Mouse (Mus musculus) forebrain, embryonic 16.5 days (tissue): ENCODE data around the gene Cep85l. TPM values are rescaled to one million over a fixed set of nuclear protein-coding genes. Genes with fewer than 3 reads are reported as not detected.

ENCODE experiments used
- ATAC-seq: fragments of 200-750 bp; cut with Nextera tagmentation; 2 replicates; pipeline ENCODE4 v1.8.0; 2017; ENCODE audit warnings: mild to moderate bottlenecking, moderate library complexity
- H3K27ac ChIP-seq: fragments of 300-500 bp; sonication (generic); 2 replicates; pipeline ENCODE4 v1.5.1; 2014; ENCODE audit warnings: low read length, control low read depth
- H3K27me3 ChIP-seq: fragments of 300-500 bp; sonication (generic); replicated peaks from 2 replicates; pipeline ENCODE4 v1.6.1; 2014; ENCODE audit warnings: low read length; ENCODE audit not compliant: control insufficient read depth, insufficient read depth
- H3K36me3 ChIP-seq: fragments of 300-500 bp; sonication (generic); 2 replicates; pipeline ENCODE4 v1.6.1; 2014; ENCODE audit not compliant: control insufficient read depth, insufficient read depth
- H3K4me1 ChIP-seq: fragments of 300-500 bp; sonication (generic); replicated peaks from 2 replicates; pipeline ENCODE4 v1.6.1; 2014; ENCODE audit warnings: low read length; ENCODE audit not compliant: control insufficient read depth, insufficient read depth
- H3K4me2 ChIP-seq: fragments of 300-500 bp; sonication (generic); 2 replicates; pipeline ENCODE4 v1.6.1; 2014; ENCODE audit warnings: mild to moderate bottlenecking, low read length, control low read depth
- H3K4me3 ChIP-seq: fragments of 300-500 bp; sonication (generic); replicated peaks from 2 replicates; pipeline ENCODE4 v1.5.1; 2014; ENCODE audit warnings: mild to moderate bottlenecking, low read length, control low read depth
- H3K9ac ChIP-seq: fragments of 300-500 bp; sonication (generic); replicated peaks from 2 replicates; pipeline ENCODE4 v1.6.1; 2014; ENCODE audit warnings: low read depth, low read length, control low read depth
- H3K9me3 ChIP-seq: fragments of 300-500 bp; sonication (generic); 2 replicates; pipeline ENCODE4 v1.6.1; 2016; ENCODE audit warnings: low read length; ENCODE audit not compliant: control insufficient read depth
- WGBS: fragments of 180-500 bp; shearing (Covaris S2); extraction: QIAGEN DNeasy Blood & Tissue Kit; methylation state at CpG from one replicate; pipeline ENCODE4 v1.1.7; 2014; 5-methylcytosine and 5-hydroxymethylcytosine counted together
- polyA plus RNA-seq: library from polyadenylated mRNA; unstranded; fragments of >200 nt; fragmentation: Nextera tagmentation; extraction: Ambion mirVana; gene quantifications from 2 replicates; pipeline ENCODE4 v1.2.1, GENCODE M21; 2015

Cep85l gene
- polyA plus RNA-seq, 1 experiment from 2014 or later, result 8.3 TPM

DNA sequence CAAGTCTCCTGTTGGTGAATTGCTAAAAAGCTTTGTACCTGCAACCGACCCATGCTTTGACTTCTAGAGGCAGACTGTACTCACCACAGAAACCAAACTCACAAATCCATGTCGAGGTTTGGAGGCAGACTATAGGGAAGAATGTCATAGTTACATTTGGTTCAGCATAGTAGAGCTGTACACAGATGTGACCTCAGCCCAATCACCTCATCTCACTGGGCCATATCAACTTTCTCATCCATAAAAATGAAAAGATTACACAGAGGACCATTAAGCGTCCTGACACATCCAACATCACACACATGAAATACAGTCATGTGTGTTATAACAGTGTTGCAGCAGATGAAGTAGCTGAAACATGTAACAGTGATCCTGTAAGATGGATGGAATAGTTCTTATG is 19.3 kb upstream of the Cep85l start:
- 57% methylated on average over 3 of the region's 3 CpGs for WGBS
- Histone ChIP-seq H3K27ac (peak overlapping the region; percentile 12; the same call in 1 of the 2 replicates), H3K9me3 (no peaks in the 10 kb centered on the region), H3K4me2 (no peak overlapping the region), H3K27me3 (no peaks in the 10 kb centered on the region), H3K4me1 (peaks cover 10% of the 10 kb centered on the region), H3K36me3 (no peaks in the 10 kb centered on the region), H3K9ac (no peak overlapping the region), H3K4me3 (no peak overlapping the region)
- no peak for ATAC-seq

DNA sequence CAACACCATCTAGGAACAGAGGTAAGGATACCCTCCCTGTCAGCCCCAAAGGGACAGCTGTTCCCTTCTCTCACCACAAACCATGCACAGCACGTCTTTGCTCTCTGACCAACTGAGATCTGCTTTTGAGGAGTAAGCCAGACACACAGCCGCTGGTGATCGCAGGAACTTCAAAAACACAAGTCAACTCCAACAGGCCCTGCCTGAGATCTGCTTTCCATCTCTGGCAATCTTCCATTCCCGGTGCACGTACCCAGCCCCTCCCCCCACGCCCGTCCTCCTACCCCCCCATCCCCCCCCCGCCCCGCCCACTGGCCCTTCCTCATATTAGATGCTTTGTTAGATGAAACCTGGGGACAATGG is 18.8 kb upstream of the Cep85l start:
- under 1% methylated on average over 7 of the region's 9 CpGs for WGBS
- Histone ChIP-seq H3K27ac (peak overlapping the region; percentile 52), H3K27me3 (no peaks in the 10 kb centered on the region), H3K4me1 (peaks cover 10% of the 10 kb centered on the region), H3K9ac (0 out of 2 replicates have a peak overlapping the region, but pooled peaks have one; percentile 3), H3K9me3 (no peaks in the 10 kb centered on the region), H3K36me3 (no peaks in the 10 kb centered on the region), H3K4me3 (no peak overlapping the region), H3K4me2 (peak overlapping the region; percentile 30)
- peak; percentile 75 for ATAC-seq

DNA sequence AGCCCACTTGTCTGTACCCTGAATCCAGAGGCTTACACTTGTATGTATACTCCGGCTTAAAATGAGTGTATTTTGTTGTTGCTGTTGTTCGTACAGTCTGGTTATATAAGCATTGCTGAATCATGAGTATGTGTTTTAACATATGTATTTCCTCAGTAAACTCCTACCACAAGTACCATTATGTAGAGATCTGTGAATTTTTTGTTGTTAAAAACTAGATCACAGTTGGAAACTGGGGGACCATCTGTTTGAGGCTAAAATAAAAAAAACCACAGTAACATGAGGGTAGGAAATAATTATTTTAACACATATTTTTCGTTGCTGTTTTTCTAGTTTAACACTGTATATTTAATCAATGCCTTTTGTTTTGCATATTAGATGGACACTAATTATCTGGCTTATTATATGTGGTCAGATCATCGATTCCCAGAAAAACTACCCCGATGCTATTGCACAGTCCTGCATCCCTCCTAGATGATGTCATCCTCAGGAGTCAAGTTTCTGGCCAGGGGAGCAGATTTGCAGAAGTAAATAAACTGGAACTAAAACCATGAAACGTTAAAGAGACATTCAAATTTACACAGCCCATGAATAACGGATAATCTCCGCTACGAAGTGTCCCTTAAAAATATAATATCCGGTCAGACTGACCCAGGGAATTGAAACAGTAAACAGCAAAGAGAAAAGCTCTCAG is 18.2 kb upstream of the Cep85l start:
- H3K27ac ChIP-seq, result peak overlapping the region; percentile 57
- 0 out of 2 replicates have a peak overlapping the region, but pooled peaks have one; percentile 3 for H3K9ac ChIP-seq

DNA sequence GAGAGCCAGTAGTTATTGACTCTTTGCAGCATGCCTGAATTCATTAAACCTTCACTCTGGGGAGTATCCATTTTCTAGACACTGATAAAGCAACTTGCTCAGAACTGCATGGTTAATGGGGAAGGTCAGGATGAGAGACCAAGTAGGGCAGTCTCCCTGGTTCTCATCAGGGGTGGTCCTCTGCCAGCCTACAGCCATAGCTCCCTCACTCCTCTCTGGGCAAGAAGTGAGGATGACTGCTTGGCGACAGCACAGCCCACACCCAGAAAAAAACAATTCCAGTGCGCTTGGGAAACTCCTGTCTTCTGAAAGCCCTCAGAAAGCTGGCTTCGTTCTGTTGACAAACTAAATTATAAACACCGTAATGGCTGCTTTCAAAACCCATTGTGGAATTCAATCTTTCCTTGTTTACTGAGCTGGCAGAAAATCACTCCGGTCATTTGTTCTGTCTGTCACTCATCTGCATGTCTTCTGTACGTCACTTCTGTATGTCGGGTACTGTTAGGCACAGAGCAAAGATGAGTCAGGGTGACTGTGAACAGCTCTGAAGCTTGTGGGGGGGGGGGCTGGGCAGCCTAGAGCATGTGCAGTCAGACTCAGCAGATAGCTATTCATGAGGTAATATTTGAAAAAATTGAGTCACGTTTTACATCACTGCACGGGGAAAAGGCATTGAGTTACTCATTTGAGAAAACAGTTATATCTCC is 15.3 kb upstream of the Cep85l start:
- 71% methylated on average over 9 of the region's 9 CpGs for WGBS
- H3K4me3 ChIP-seq, result no peak overlapping the region

More for the DNA sequence above, 18.2 kb upstream of the Cep85l start:
- Histone ChIP-seq H3K4me1 (peaks cover 10% of the 10 kb centered on the region), H3K4me3 (no peak overlapping the region), H3K9me3 (no peaks in the 10 kb centered on the region), H3K27me3 (no peaks in the 10 kb centered on the region), H3K36me3 (no peaks in the 10 kb centered on the region), H3K4me2 (peak overlapping the region; percentile 30)
- ATAC-seq, result peak; percentile 68
- WGBS, result 40% methylated on average over 10 of the region's 10 CpGs

DNA sequence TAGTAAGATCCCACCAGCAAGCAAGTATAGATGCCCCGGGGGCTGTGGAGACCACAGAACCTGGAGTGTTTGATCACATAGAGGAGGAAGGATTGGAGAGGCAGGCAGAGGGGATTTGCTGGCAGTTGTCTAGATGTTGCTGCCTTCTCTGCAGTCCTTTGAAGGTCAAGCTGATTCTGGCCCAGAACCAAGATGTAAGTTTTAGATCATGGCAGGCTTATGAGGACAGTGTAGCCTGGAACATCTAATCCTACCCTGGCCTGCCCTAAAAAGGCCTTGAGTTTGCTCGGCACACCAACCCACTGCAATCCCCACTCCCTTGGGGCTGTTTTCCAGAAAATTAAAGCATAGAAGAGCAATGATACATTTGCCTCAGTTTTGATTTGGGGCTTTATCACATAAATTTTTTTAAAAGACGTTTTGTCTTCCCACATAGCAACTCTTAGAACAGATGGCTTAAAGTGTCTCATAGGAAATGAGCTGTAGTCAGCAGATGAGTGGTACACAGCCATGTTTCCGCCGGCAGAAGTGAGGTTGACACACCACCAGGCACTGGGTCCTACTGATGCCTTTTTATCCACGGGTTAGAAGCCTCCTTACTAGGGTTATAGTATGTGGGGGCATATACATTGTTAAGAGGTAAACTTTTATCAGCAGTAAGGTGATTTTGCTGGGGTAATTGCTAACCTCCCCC is 8.6 kb upstream of the Cep85l start:
- peak; percentile 64 for ATAC-seq
- Histone ChIP-seq H3K36me3 (no peaks in the 10 kb centered on the region), H3K4me3 (no peak overlapping the region), H3K4me2 (no peak overlapping the region), H3K9me3 (no peaks in the 10 kb centered on the region), H3K27ac (no peak overlapping the region), H3K9ac (no peak overlapping the region), H3K27me3 (no peaks in the 10 kb centered on the region), H3K4me1 (no peaks in the 10 kb centered on the region)
- WGBS, result 63% methylated on average over 6 of the region's 6 CpGs

More for the DNA sequence above, 15.3 kb upstream of the Cep85l start:
- no peak overlapping the region for H3K4me2 ChIP-seq
- no peaks in the 10 kb centered on the region for H3K27me3 ChIP-seq
- no peak overlapping the region for H3K9ac ChIP-seq
- no peak overlapping the region for H3K27ac ChIP-seq
- no peaks in the 10 kb centered on the region for H3K9me3 ChIP-seq
- ATAC-seq, result no peak
- H3K36me3 ChIP-seq, result no peaks in the 10 kb centered on the region
- H3K4me1 ChIP-seq, result peaks cover 10% of the 10 kb centered on the region

DNA sequence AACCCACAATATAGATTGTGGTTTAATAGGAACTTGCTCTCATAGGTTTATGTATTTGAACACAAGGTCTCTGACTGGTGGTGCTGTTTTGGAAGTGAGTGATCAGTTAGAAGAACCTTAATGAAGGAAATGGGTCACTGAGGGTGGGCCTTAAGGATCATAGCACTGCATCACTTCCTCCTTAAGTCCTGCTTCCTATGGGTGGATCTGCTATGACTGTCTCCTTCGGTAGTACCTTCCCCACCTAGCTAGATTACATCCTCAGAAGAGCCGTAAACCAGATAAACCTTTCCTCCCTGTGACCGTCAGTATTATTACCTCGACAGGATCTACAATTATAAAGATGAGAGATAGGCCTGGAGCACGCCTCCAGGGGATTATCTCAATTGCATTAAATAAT is 5.7 kb upstream of the Cep85l start:
- Histone ChIP-seq H3K36me3 (no peaks in the 10 kb centered on the region), H3K4me3 (no peak overlapping the region), H3K4me1 (no peaks in the 10 kb centered on the region), H3K27ac (no peak overlapping the region), H3K27me3 (no peaks in the 10 kb centered on the region), H3K9ac (no peak overlapping the region), H3K4me2 (no peak overlapping the region), H3K9me3 (no peaks in the 10 kb centered on the region)
- 86% methylated on average over 5 of the region's 5 CpGs for WGBS
- no peak for ATAC-seq

DNA sequence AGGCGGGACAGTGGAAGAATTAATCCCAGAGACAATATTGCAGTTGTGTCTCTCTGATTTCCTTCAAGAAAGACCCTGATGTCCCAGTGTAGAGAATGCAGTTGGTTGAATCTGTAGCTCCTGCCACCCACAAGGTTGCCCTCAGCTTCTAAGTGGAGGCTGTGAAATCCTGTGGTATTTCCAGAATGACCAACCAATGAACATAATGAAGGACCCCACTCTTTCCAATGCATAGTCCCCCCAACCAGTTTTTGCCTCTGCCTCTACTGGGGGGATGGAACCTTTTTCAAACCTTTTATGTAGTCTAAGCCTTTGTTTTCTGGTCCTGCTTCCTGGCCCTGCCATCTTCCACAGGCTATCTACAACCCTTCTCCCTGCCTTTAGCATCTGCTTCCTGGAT is 5.1 kb upstream of the Cep85l start:
- Histone ChIP-seq H3K4me1 (peaks cover 4% of the 10 kb centered on the region), H3K9me3 (no peaks in the 10 kb centered on the region), H3K27me3 (no peaks in the 10 kb centered on the region), H3K4me3 (no peak overlapping the region), H3K27ac (no peak overlapping the region), H3K36me3 (no peaks in the 10 kb centered on the region), H3K9ac (no peak overlapping the region), H3K4me2 (no peak overlapping the region)
- WGBS, result 96% methylated on average over 1 of the region's 1 CpGs
- ATAC-seq, result no peak

DNA sequence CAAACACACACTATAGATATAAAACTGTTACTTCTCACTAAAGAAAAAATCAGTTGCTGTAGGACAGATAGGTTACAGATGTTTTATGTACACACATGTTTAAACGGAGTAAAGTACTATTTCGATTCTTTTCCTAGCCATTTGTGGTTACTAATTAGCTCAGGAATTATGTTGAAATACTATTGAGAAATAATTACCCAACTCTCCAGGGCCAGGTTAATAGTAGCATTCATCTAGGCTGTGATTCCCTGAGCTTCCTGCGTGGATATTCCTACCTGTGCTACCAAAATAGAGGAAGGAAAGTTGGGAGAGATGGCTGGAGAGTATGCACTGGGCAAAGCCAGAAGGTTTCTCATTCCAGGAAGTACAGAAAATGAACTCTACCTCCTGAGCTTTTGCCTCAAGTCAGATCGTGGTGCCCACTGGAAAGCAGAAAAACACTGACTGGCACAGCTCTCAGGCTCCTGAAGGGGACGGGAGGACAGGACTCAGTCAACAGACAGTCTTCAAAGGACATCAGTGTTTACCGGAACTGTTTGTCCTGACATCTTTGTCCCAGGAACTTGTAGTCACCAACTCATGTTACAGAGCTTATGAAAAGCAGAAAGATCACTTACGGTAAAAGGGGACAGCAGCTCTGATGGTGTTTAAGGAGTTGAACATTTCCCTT is 3.1 kb upstream of the Cep85l start:
- H3K4me2 ChIP-seq, result no peak overlapping the region
- no peaks in the 10 kb centered on the region for H3K36me3 ChIP-seq
- no peak overlapping the region for H3K27ac ChIP-seq
- 75% methylated on average over 7 of the region's 7 CpGs for WGBS
- no peak overlapping the region for H3K4me3 ChIP-seq
- no peak overlapping the region for H3K9ac ChIP-seq
- no peak for ATAC-seq
- peaks cover 12% of the 10 kb centered on the region for H3K4me1 ChIP-seq
- H3K9me3 ChIP-seq, result no peaks in the 10 kb centered on the region
- no peaks in the 10 kb centered on the region for H3K27me3 ChIP-seq
